Mouse (Mus musculus) yolk sac, embryonic 10.5 days (tissue): ENCODE data around the gene Ttc7.

Source experiments
- DNase-seq: peaks from one replicate; pipeline ENCODE4 v3.0.0-alpha.2; 2017; ENCODE audit warnings: low spot score

The Ttc7 gene

DNA sequence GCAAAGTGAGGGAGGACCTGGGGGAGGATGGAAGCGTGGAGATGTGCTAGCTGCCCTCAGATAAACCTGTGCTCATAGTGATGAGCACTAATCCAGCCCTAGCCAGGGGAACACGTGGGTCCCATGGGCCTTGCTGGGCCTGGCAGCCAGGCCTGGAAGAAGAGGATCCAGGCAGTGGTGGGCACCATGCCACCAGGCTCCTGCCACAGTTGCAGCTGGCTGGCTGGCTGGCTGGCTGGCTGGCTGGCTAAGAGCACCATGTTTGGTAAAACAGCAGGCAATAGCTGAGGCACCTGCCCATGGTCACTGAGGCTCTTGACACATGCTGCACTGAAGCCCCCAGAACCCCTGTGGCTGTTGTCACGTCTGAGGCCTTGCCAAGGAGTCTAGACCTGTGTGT, 85.0 kb downstream of the Ttc7 start:
- DNase-seq: no peak

DNA sequence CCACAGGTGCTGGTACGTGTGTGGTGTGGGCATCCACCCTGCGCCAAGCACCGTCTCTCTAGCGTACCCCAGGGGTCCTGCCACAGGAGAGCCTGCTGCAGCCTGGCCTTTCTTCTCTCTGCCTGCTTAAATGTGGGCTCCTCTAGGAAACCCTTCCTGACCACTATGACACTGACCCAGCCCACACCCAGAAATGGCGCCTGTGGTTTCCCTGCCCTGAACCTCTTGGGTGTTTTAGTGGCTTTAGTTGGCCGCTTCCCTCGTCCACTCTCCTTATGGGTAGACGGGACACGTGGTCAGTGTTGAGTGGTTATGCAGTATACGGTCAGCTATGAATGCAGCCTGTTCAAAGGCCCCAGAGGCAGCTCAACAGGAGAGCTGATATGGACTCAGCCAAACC, 85.8 kb downstream of the Ttc7 start:
- DNase-seq: no peak

DNA sequence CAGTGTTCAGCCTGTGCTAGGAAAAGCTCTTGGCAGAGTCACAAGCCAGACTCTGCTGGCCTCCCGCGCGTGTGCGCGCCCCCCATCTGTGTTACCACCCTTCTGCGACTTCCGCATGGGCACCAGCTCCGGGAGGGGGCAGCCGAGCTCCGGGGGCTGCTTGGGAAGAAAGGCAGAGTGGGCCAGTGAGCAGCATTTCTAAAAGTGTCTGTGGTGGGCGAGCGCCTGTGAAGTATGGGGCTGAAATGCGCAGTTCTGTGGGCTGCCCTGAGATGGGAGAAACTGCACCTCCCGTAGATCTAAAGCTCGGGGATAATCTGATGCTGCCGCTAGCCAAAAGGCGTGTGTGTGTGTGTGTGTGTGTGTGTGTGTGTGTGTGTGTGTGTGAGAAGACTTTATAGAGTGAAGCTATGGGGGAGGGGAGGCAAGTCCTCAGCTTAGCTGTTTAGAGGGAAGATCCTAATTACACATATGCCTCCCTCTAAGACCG, 86.6 kb downstream of the Ttc7 start:
- no peak for DNase-seq

DNA sequence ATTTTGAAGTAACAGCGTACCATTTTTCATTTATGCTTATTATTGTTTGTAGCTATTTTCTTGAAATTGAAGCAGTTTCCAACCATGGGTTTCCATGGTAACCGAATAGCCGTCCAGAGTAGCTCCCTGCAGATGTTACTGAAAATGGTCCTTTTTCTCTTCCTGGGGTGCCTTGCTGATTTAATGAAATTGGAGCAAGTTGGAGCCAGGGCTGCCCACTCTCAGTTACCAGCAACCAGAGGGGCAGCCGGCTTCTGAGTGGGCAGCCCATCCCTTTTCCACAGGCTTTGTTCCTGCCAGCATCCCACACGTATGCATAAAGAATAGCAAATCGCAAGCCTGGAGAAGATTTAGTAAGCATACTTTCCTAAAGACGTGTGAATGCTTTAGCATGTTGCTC, 89.5 kb downstream of the Ttc7 start:
- no peak for DNase-seq

DNA sequence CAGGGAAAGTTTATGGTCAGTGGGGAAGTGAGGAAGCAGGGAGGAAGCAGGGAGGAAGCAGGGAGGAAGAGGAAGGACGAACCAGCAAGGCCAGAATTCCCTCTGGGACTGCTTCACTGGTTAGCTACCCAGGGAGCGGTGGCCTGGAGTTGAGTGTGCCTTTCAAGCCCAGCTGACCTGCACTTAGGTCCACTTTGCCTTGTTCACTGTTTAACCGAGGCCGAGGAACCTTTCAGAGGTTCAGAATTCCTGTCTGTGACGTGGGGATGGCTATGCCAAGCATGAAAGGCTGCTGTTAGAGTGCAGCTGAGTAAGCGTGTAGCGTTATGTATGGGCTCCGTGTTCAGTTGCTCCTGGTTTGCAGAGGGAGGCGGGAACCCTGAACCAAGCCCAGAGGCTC, 90.6 kb downstream of the Ttc7 start:
- no peak for DNase-seq

DNA sequence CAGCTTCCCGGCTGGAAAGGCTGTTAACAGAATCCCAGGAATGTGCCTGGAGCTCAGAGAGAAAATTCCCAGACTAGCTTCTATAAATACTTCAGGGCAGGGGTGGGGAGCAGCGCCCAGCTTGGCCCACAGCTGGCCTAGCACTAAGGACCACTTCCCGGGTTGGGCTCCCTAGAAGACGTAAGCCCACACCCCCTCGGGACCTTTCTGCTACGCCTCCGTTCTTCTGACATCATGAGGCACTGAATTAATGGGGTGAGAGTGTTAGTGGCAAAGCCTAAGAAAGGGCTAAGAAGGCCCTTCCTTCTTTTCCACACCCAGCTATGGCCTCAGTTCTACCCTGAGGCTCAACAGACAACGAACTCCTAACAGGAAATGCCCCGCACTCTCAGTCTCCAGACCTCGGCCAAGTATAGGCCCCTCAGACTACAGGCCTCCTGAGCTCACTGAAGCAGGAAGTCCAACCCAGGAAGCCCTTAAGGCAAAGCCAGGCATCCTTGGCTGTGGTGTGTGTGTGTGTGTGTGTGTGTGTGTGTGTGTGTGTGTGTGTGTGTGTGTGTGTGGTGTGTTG, 93.3 kb downstream of the Ttc7 start:
- peak; percentile 64 for DNase-seq

DNA sequence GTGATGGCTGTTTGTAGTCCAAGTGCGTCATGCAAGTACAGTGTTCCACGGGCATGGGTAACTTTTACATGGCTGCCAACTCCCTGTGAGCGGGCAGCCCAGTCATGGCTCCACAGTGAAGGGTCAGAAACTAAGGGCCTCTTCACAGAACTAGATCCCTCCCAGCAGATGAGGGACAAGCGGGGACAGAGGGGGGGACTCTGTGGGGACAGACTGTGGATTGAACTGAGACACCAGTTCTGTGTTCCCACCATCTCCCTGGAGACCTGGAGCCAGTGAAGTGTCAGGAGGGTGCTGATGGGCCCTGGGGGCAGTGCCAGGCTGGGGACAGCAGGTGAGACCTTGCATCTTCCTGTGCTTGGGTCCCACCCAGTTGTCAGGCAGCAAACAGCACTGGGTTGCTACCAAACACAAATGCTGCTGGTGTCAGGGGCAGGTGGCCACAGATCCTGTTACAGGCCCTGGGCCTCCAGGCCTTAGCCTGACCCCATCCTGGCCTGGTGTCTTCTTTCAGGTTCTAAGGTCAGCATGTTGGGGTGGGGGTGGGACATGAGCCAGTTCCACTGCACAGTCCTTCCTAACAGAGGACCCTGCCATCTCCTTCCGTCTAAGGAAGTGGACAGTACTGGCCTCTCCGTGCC, 94.3 kb downstream of the Ttc7 start:
- no peak for DNase-seq

DNA sequence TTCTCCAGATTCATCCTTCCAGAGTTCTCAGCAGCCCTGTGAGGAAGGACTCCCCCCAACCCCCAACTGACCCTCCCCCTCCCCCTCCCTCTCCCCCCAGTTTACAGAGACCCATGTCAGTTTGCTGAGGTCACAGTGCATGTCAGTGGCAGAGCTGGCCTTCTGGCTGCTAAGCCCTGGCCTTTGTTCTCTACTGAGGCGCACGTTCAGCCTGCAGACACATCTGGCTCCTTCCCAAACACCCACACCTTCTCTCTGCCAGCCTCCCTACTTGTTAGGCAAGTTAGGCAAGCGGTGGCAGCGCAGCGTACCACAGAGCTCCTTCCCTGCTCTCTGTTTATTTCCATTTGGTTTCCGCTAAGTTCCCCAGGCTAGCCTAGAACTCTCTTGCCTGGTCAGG, 94.8 kb downstream of the Ttc7 start:
- DNase-seq: no peak

DNA sequence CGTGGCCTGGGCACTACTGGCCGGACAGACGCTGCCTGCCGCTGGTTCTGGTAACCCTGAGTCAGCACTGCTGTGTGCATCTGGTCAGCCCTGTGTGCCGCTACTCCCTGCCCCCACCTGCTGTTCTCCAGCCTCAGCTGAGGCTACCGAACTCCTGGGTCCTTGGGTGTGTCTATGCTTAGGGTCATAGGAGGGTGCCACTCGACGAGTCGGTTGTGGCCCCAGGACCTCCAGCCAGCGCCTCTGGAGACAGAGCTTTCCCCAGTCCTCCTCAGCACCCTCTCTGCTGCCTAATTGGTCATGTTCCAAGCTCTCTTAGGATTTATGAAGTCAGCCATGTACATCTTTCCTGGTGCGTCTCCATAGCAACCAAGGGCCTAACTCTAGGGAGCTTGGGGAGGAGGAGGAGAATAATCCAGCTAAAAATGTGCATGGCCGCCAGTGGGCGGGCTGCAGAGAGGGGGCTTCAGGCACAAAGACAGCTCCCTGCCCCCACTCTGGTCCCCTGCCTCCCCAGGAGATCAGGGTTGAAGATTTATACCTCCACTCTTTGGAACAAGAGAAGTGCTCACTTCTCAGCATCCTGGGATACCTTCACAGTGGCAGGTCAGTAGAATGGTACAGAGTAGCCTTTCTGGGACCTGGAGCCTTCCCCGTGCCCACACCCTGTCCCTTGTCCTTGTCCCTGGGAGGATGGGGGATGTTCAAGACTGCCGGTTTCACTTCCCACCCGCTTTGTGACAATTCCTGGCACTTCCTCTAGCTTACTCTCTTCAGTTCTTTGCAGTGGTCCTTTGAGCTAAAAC, 95.9 kb downstream of the Ttc7 start:
- no peak for DNase-seq

DNA sequence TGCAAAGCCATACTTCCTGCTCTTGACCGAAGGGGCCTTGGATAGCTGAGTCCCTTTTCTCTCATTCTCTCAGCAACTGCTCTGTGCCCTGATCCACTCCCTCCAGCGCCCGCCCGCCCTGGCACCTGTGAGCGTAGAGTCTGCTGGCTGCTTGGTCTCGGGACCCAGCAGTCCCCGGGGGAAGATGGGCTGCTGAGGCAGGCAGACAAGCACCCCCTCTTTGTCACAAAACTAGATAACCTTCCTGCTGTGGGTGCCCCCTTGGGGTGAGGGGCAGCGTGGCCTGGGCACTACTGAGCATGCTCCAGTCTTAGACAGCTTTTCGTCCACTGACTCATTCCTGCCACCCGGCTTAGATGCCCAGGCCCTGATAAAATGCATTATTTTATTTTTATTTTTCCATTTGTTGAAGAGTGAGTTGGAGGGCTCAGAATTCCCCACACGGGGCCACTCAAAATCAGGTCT, 96.5 kb downstream of the Ttc7 start:
- no peak for DNase-seq

DNA sequence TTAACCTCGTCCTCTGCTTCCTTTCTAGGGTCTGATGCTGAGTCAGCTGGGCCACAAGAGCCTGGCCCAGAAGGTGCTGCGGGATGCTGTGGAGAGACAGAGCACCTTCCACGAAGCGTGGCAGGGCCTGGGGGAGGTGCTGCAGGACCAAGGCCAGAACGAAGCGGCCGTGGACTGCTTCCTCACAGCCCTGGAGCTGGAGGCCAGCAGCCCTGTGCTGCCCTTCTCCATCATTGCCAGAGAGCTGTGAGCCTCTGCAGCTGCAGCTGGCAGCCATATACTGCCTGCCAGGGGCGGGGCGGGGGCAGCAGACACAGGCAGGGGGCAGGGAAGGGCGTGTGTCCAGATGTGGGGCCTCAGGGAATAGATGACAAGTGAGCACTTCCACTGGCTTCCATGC, 97.1 kb downstream of the Ttc7 start:
- DNase-seq: no peak

DNA sequence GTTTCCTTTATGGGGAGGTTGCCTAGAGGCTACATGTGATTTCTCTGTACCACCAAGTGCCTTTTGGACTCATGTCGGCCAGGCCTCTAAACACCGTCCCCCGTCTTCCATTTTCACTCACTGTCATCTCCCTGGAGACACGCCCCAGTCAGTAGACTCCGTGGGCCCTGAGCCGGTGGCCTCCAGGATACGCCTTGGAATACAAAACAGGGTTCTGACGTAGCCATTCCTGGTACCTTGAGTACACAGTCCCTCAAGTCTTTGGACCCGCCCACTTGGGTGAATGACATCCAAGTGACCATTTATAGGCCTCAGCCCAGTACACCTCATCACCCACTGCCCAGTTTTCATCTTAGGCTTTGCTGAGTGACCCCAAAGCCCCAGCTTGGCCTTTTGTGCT, 98.0 kb downstream of the Ttc7 start:
- DNase-seq: no peak

DNA sequence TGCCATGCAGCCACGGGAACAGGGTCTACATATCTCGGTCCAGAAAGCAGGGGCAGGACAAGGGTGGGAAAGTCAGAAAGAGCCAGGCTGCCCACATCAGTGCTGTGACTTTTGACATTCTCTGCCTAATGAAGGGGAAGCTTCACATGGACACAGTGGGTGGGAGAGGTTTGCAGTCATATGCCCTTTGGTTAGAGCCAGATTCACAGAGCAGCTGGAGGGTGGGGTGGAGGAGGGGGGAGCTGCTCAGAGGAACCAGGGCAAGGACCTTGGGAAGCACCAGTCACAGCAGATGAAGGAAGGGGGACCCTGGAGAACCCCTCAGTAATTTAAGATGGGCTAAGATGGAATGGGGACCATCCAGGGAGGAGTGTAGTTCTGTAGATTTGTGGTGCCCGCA, 103.1 kb downstream of the Ttc7 start:
- DNase-seq: no peak

DNA sequence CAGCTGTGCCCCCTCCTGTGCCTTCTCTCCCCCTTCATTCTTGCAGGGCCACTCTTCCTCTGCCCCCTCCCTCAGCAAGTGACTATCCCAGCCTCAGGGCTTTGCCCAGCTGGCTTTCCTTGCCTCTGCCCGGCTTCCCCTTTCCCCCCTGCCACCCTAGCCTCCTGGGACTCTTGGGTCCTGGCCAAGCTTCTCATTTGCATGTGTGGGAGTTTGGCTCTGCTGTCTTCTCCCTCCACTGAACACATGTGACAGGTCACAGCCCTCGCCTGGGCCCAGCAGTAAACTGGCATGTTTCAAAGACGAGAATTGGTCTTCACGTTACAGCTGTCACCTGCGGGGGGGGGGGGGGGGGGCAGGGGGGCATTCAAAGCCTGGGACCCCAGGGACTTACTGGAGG, 104.4 kb downstream of the Ttc7 start:
- DNase-seq: no peak

DNA sequence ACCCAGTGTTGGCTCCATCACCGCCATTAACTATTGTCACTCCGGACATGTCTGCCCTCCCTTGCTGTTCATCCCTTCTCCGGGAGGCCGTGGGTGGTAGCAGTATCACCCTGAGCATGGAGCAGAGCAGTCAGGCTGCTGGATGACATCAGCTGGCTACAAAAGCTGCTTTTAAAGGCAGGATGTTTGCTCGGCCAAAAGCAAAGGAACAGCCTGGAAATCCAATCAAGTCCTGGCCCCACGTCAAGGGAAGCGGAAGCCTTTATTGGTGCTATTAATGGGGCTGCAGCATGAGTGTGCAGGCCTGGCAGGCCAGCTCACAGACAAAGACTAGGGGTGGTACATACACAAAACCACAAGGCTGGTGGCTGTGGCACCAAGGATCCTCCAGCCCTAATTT, 108.6 kb downstream of the Ttc7 start:
- no peak for DNase-seq

DNA sequence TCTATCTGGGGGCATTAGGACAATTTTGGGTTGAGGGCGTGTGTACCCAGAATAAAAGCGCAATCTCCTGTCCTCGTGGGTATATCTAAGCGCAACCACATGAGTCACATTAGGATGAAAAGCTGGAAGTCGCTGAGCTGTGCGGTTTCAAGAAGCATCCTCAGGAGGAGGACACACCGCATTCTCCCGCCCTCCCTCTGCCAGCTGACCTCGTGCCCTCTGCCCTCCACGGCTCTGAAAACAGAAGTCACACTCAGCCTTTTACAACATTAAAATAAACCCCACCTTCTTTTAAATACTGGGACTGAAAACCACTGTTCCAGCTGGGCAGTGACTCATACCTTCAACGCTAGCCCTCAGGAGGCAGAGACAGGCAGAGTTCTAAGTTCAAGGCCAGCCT, 114.4 kb downstream of the Ttc7 start:
- no peak for DNase-seq

DNA sequence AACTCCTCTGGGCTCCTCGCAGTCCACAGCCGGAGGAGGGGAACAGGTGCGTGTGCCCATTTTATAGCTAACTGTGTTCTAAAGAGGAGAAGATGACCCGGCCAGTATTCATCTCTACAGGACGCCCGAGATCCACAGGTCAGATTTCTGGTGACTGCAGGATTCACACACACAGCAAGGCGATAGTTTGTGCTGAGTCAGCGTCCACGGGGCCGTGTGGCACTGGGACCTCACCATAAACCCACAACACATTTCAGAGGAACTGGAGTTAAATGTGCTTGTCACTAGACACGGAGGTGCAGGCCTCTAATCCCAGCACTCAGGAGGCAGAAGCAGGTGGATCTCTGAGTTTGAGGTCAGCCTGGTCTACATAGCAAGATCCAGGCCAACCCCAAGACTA, 119.8 kb downstream of the Ttc7 start:
- DNase-seq: no peak

DNA sequence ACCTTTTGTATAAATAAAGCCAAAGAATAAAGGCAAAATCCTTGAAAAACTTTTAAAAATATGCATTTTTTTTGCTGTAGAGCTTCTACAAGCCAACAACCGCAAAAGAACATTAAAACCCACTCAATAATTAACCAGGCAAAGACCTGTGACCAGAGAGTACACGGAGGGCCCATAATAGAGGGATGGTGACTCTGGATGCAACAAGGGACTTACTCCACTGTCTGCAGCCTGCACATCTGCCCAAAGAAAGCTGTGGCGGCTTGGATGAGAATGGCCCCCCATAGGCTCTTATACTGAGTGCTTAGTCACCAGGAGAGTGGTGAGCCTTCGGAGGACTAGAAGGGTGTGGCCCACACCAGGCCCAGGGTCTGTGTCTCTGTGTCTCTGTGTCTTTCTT, 120.8 kb downstream of the Ttc7 start:
- peak; percentile 32 for DNase-seq

DNA sequence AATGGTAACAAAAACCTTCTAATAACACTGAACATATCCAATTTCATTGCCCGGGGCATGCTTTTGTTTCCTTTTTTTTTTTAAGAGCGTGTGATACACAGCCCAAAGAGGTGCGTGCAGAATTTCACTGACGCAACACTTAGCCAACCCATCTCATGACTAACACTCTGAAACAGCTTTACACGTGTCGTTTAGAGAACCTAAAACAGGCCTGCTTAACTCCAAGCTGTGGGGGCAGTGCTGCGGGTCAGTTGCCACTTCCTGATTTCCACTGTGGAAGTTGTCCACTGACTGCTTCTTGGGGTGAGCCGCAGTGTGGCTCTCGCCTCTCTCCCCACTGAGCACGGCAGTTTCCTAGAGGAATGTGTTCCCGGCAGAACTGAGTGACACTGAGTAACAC, 122.9 kb downstream of the Ttc7 start:
- no peak for DNase-seq

DNA sequence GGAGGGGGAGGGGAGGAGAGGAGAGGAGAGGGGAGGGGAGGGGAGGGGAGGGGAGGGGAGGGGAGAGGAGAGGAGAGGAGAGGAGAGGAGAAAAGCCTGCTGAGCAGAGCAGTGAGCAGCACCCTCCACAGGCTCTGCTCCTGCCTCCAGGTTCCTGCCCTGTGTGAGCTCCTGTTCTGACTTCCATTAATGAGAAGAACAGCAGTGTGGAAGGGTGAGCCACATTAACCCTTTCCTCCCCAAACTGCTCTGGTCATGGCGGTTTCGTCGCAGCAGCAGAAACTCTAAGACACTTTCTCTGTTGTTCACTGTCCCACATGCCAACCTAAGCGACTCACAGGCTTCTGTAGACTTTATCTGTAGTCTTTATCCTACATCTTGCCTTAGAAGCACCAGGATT, 124.0 kb downstream of the Ttc7 start:
- DNase-seq: no peak

DNA sequence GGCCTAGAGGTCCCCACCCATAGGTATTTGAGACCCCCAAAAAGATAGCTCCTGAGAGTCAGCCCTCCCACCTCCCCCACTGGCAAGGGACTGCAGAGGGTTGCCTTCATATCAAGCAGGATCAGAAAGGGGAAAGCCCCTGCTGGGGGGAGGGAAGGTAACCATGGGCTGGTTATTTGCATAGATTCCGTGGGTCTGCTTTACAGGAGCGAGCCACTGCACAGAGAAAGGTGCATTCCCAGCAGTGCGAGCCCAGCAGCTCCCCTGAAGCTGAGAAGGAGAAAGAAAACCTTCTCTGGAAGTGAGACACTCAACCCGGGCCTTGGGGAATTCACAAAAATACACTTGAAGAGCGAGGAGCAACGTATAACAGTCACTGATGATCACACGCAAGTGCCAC, 135.4 kb downstream of the Ttc7 start:
- no peak for DNase-seq

DNA sequence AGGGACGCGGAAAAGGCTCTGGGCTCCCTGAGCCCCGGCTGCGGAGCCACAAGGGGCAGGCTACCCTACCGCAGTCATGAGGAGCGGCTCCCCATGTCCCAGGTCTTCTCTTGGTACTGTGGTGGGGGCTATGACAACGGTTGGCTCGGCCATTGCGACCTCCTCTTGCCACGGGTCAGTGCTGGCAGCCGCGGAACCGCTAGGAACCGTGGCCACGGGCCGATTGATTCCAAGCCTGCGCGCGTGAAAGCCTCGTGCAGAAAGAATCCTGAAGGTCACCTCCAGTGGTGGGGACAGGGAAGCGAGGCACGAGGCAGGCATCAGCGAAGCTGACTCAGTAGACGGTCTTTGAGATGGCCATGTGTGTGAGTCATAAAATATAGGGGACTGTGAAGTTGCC, 144.8 kb downstream of the Ttc7 start, which contains the start of gene Stpg4:
TSS of gene Stpg4 (minus strand) at position 231 of the 400 bp plus-strand sequence.
- no peak for DNase-seq

DNA sequence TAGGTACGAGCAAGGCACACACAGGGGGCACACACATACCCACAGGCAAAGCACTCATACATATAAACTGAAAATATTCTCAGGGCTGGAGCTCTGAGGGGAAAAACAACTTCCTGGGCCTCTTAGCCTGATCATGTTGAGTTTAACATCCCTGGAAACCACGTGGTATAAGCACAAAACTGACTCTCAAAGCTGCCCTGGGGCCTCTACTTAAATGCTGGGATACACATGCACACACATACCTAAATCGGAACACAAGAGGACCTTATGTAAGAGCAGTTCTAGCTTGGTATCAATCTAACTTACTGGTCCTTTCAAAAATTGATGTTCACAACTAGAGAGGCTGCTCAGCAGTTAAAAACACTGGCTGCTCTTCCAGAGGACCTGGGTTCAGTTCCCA, 146.7 kb downstream of the Ttc7 start:
- DNase-seq: no peak
